Mouse (Mus musculus): ENCODE measurements around the gene Glyatl3. TPM values are rescaled to one million over a fixed set of nuclear protein-coding genes. Genes with fewer than 3 reads are reported as not detected.

Gene Glyatl3
- total RNA-seq (2023), result not detected

GRCm38 (mm10) chr17:40914250-40914649 lies at the start of gene Glyatl3:
TSS of gene Glyatl3 (minus strand) at chr17:40914350.

DNA sequence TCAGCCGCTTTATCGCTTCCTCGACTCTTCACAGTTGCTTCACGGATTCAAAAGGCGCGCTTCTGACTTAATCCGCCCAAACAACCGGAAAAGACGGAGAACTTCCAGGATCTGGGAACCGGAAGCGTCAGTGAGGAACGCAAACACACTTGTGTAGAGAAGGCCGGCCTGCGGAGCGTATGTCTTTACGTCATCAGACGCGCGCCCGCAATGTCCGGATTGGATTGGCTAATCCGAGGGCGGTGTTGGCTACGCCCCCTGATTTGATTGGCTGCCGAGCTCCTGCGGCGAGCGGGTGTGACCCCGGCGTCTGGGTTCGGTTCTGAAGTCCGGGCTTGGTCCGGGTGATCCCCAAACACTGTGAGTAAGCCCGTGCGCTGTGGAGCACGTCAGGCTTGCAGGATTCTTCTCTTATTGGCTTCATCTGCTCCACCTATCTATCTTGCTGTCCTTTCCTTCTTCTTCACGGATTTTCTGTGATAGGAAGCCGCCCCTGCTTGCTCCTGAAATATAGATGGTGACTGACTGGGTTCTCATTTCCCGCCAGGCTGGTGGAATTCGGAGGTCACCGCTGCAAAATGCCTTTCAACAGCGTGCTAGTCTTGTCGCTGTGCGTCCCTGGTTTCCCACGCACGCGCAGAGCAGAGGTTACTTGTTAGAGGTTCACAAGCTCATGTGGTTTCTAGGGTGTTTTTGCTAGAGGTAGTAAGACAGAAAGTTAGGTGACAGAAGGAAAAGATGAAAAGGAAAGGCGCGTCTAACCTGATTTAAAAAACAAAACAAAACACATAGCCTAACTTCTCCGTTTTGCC lies 20.5 kb upstream of the Glyatl3 start, which contains the start of the genes Mut and Cenpq:
Mut (plus strand) TSS at position 266 of the 812 bp plus-strand sequence.
Cenpq (minus strand) TSS at position 628 of the 812 bp plus-strand sequence.

DNA sequence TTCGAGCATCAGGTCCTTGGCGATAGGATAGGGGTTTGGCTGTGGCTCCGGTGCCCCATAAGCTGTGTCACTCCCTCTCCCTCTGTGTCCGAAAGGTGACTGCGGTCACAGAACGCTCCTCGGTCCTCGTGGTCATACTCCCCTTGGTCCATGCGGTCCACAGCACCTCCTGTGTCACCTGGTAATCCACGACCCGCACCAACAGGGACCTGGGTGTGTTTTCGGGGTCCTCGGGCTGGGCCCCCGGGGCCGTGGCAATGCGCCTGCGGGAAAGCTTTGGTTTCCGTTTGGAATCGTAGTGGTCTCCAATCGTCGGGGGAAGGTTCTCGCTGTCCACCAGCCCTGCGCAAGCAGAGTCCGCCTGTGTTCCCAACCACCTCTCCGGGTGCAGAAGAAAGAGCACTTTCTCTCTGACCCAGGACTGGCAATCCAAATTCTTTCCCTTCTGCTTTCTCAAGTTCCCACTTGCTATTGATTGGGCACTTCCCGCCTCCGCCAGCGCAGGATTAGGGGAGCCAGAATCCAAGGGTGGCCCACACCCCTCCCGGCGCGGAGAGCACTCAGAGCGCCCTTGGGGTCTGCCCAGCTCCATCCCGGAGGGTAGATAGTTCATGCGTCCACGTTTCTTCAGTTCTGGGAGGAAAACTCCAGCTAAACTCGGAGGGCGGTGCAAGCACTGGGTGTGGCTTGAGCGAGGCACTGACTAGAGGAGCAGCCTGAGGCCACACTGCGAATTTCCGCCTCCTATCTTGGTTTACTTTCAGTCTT lies 34.0 kb downstream of the Glyatl3 start, which contains the start of gene 9130008F23Rik:
9130008F23Rik (minus strand) TSS at position 636 of the 768 bp plus-strand sequence.

Other genes starting within 250 kb of the Glyatl3 start
- gene Esp1, start 187.2 kb downstream of the Glyatl3 start, total RNA-seq (2023), result not detected
- gene Crisp2, start 107.3 kb downstream of the Glyatl3 start, total RNA-seq (2023), result not detected
- gene Rhag, start 103.2 kb downstream of the Glyatl3 start, total RNA-seq (2023), result not detected
- gene 9130008F23Rik, start 33.8 kb downstream of the Glyatl3 start, total RNA-seq (2023), result not detected
- gene Mut, start 20.3 kb upstream of the Glyatl3 start, total RNA-seq (2023), result 10 to 100 TPM; 13.1 to 16.6 TPM
- 10 to 100 TPM; 40.6 to 44.3 TPM for gene Cenpq, start 20.7 kb upstream of the Glyatl3 start, total RNA-seq (2023)